Comparison of ENCODE assay signal across 39 mouse cellular contexts in the genomic region with DNA sequence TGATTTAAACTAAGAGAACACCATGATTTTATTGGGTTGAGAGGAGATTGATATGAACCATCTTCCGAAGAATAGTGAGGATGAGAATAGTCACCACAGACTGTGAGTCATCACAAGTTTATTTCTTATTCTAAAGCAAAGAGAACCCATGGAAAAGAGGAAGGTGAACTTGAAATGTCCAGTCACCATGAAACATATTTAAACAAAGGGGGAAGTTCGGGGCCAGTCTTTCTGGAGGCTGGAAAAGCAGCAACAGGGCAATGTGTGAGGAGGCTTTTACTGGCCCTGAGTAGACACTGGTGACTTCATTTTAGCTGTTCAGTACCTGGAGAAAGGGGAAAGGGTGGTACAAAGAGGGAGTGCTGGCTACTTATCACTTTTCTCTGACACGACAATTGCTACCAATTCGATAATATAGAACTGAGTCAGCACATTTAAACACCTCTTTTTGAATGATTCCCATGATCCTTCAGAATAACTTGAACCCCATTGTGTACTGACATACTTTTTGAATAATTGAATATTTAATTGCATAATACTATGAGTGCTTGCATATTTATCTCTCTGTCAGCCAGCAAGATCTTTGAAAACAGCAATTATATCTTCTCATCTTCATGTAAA. TPM values are rescaled to one million over a fixed set of nuclear protein-coding genes. Genes with fewer than 3 reads are reported as not detected.
A peak's percentile ranks its signal among the peaks of the same experiment; 100 is the strongest.
DNase-seq lines count a peak whose midpoint lies in the region; ATAC-seq lines count a peak whose summit lies in the region.
"Had no signal": no experiment of that assay in that cellular context is flagged by ENCODE, and none has a peak within 500 bp of the region (broad histone marks: within the 10 kb centered on the region; RNA-seq: fewer than 3 reads in every experiment).

No protein-coding gene starts in this region.

- no peak overlapping the region for H3K4me3 ChIP-seq in kidney, embryonic 16.5 days (ENCODE audit: low read length)
- H3K4me3 ChIP-seq: embryonic facial prominence, embryonic 10.5 days; embryonic facial prominence, embryonic 15.5 days; forebrain, embryonic 12.5 days; heart, embryonic 12.5 days; kidney, embryonic 15.5 days; layer of hippocampus, adult 2 months; limb, embryonic 10.5 days; limb, embryonic 15.5 days; midbrain, embryonic 12.5 days; stomach, embryonic 15.5 days had no signal

- 92% methylated on average over 4 of the region's 4 CpGs for WGBS in kidney, embryonic 16.5 days

- no peaks in the 10 kb centered on the region for H3K36me3 ChIP-seq in kidney, embryonic 16.5 days (ENCODE audit: insufficient read depth, low read length)
- H3K36me3 ChIP-seq: embryonic facial prominence, embryonic 10.5 days; embryonic facial prominence, embryonic 15.5 days; forebrain, embryonic 12.5 days; heart, embryonic 12.5 days; kidney, embryonic 15.5 days; limb, embryonic 10.5 days; limb, embryonic 15.5 days; midbrain, embryonic 12.5 days; stomach, embryonic 15.5 days had no signal

- intact Hi-C loops in heart, postnatal 36 days (cut with DNase I): no loop called here
- intact Hi-C loops in left cerebral cortex, postnatal 14 days (cut with DNase I): no loop called here

- ATAC-seq in megakaryocyte, adult 5-6 weeks (ENCODE audit: poor library complexity, severe bottlenecking): peak; percentile 89
- ATAC-seq in kidney, embryonic 16.5 days (ENCODE audit: low FRiP score, low TSS enrichment): no peak
- ATAC-seq: forebrain, postnatal 0 days; hindbrain, embryonic 16.5 days had no signal

- H3K27me3 ChIP-seq in kidney, embryonic 16.5 days (ENCODE audit: insufficient read depth, low read length): no peaks in the 10 kb centered on the region
- H3K27me3 ChIP-seq: embryonic facial prominence, embryonic 15.5 days; forebrain, embryonic 12.5 days; heart, embryonic 12.5 days; kidney, embryonic 15.5 days; limb, embryonic 15.5 days; midbrain, embryonic 12.5 days; stomach, embryonic 15.5 days had no signal

- no peaks in the 10 kb centered on the region for H3K4me1 ChIP-seq in kidney, embryonic 16.5 days (ENCODE audit: insufficient read depth, low read length)
- H3K4me1 ChIP-seq: embryonic facial prominence, embryonic 10.5 days; embryonic facial prominence, embryonic 15.5 days; forebrain, embryonic 12.5 days; heart, embryonic 12.5 days; kidney, embryonic 15.5 days; limb, embryonic 10.5 days; limb, embryonic 15.5 days; midbrain, embryonic 12.5 days; stomach, embryonic 15.5 days had no signal

- H3K4me2 ChIP-seq in kidney, embryonic 16.5 days (replicated peaks; ENCODE audit: low read depth, low read length): no peak overlapping the region
- H3K4me2 ChIP-seq: embryonic facial prominence, embryonic 15.5 days; forebrain, embryonic 12.5 days; heart, embryonic 12.5 days; kidney, embryonic 15.5 days; limb, embryonic 15.5 days; midbrain, embryonic 12.5 days; stomach, embryonic 15.5 days had no signal

- H3K9ac ChIP-seq in kidney, embryonic 16.5 days (replicated peaks; ENCODE audit: low read length): no peak overlapping the region
- H3K9ac ChIP-seq: embryonic facial prominence, embryonic 15.5 days; forebrain, embryonic 12.5 days; forebrain, postnatal 0 days; heart, embryonic 12.5 days; kidney, embryonic 15.5 days; limb, embryonic 15.5 days; midbrain, embryonic 12.5 days; stomach, embryonic 15.5 days had no signal

- DNase-seq in heart, adult 11 months: peak; percentile 91
- no peak for DNase-seq in heart, postnatal 36 days
- peak; percentile 20 for DNase-seq in 416B (ENCODE audit: low read depth)
- peak; percentile 28 for DNase-seq in c-Kit-positive CD71-negative TER-119-negative erythroid progenitor cells, embryonic 14.5 days (ENCODE audit: low read depth)
- no peak for DNase-seq in gastrocnemius, postnatal 25 days
- no peak for DNase-seq in left cerebral cortex, postnatal 14 days (ENCODE audit: low spot score in 2 of 2)
- DNase-seq: adrenal gland, postnatal 10 days; cerebellum, adult 18-20 months; cerebellum, postnatal 10 days; forebrain, postnatal 0 days; gastrocnemius, postnatal 10 days; heart, adult 18-20 months; heart, postnatal 10 days; kidney, adult 18-20 months; kidney, postnatal 36 days; retina, postnatal 1 day; right cerebral cortex, postnatal 14 days; thymus, adult 18-20 months; thymus, postnatal 25 days had no signal

- no peaks in the 10 kb centered on the region for H3K9me3 ChIP-seq in kidney, embryonic 16.5 days (ENCODE audit: low read length)
- H3K9me3 ChIP-seq: embryonic facial prominence, embryonic 10.5 days; embryonic facial prominence, embryonic 15.5 days; forebrain, embryonic 12.5 days; heart, embryonic 12.5 days; kidney, embryonic 15.5 days; limb, embryonic 10.5 days; limb, embryonic 15.5 days; midbrain, embryonic 12.5 days; stomach, embryonic 15.5 days had no signal

- H3K27ac ChIP-seq in kidney, embryonic 16.5 days (ENCODE audit: low read length): no peak overlapping the region
- H3K27ac ChIP-seq: embryonic facial prominence, embryonic 10.5 days; embryonic facial prominence, embryonic 15.5 days; forebrain, embryonic 12.5 days; kidney, embryonic 15.5 days; layer of hippocampus, adult 2 months; limb, embryonic 10.5 days; limb, embryonic 15.5 days; midbrain, embryonic 12.5 days; stomach, embryonic 15.5 days had no signal

RNA-seq across cellular contexts. Expression of gene Gnat3, which starts 52.0 kb away (rescaled TPM):
- under 1 TPM; 0.58 to 0.95 TPM for total RNA-seq in heart, postnatal 36 days (2021)
- total RNA-seq in megakaryocyte, adult 5-6 weeks (2015): not detected in 2 replicates
- total RNA-seq in megakaryocyte, adult 5-6 weeks (2017): not detected in 2 replicates
- under 1 TPM in 1 of 2 experiments, not detected in 1; 0.20 TPM for total RNA-seq in gastrocnemius, postnatal 25 days (2021)
- not detected in 2 replicates for polyA plus RNA-seq in kidney, embryonic 16.5 days (2015; fragmentation: Nextera tagmentation; extraction: Ambion mirVana)
- total RNA-seq in left cerebral cortex, postnatal 14 days (2021): not detected
- total RNA-seq: forebrain, postnatal 0 days; layer of hippocampus, adult 2 months; layer of hippocampus, postnatal 14 days; left cerebral cortex, adult 8-10 months; midbrain, postnatal 0 days had no signal
- polyA plus RNA-seq: embryonic facial prominence, embryonic 15.5 days; forebrain, embryonic 12.5 days; forebrain, postnatal 0 days; heart, embryonic 12.5 days; hindbrain, embryonic 16.5 days; intestine, embryonic 14.5 days; kidney, embryonic 15.5 days; limb, embryonic 10.5 days; limb, embryonic 15.5 days; liver, embryonic 16.5 days; lung, embryonic 16.5 days; midbrain, postnatal 0 days; neural tube, embryonic 14.5 days; stomach, embryonic 15.5 days had no signal

Comparison
In these comparisons a context has a peak if more than half of its experiments do, and no peak if none do; other contexts are left out.
1. DNase-seq: peak in heart, adult 11 months (single experiment), 416B (single experiment) and c-Kit-positive CD71-negative TER-119-negative erythroid progenitor cells, embryonic 14.5 days (single experiment); none in heart, postnatal 36 days (0 of 2), gastrocnemius, postnatal 25 days (single experiment) and left cerebral cortex, postnatal 14 days (0 of 2).